Mouse (Mus musculus): ENCODE measurements around the gene Mchr1. TPM values are rescaled to one million over a fixed set of nuclear protein-coding genes. Genes with fewer than 3 reads are reported as not detected.

Gene Mchr1
- polyA plus RNA-seq (2015; fragmentation: Illumina TruSeq; extraction: RNeasy Lipid Tissue Mini Kit (QIAGEN cat#74804); ENCODE audit: low read depth, low replicate concordance): 18.1 TPM

DNA sequence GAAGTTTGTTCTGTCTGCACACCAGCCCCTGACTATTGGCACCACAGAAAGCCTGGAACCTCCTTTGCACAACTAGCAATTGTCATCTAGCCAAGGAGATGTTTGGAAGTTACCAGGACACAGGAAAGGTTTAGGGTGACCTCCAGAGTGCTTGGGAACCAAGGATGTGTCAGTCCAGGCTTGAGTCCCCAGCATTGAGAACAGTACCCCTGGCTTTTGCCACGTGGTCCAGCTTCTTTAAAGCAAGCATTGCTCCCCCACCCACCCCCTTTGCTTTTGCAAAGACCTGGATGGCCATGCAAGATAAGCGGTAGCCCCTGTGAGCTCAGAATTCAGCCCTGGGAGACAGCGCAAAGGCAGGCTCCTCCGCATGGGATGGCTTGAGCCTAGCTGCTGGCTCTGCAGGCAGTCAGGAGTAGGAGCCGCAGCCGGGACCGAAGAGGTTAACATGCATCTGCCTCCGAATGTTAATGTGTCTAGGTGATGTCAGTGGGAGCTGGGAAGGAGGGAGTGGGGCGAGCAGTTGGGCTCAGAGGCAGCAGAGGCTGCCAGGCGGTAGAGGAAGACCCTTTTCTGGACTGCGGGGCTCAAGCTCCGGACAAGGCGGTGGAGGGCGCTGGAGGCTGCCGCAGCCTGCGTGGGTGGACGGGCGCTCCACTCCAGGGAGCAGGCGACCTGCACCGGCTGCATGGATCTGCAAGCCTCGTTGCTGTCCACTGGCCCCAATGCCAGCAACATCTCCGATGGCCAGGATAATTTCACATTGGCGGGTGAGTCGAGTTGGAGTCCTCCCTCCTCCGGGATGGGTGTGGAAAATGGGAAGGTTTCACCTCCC, at the start of gene Mchr1:
TSS of gene Mchr1 (plus strand) at position 414 of the 835 bp plus-strand sequence.

DNA sequence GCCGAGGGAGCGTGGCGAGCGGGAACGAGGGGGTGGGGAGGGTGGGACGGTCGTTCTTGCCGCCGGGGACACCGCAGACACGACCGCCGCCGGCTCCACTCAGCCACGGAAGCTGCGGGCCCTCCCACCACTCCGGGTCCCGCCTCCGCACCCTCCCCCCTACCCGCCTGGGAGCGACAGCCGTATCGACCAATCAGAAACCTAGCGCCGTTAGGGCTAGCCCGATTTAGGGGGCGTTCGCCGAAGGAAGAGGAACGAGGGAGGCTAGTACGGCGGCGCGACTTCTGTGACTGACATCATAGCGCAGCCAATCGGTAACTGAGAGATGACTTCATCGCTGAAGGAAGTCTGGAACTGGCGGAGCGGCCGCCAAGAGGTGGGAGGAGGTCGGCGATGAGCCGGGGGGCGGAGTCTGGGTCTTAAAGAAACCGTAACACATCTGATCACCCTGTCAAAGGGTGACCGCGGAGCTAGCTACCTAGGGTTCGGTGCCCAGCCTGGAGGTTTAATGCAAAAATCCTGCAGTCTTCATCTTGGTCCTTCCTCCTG, 44.6 kb upstream of the Mchr1 start, which contains the start of gene Mrtfa:
TSS of gene Mrtfa (minus strand) at position 128 of the 549 bp plus-strand sequence.

Other genes starting within 250 kb of the Mchr1 start
- 25.1 TPM for gene Mrtfa, start 44.7 kb upstream of the Mchr1 start, polyA plus RNA-seq (2015; fragmentation: Illumina TruSeq; extraction: RNeasy Lipid Tissue Mini Kit (QIAGEN cat#74804); ENCODE audit: low read depth, low replicate concordance)
- 63.1 TPM for gene Slc25a17, start 125.3 kb downstream of the Mchr1 start, polyA plus RNA-seq (2015; fragmentation: Illumina TruSeq; extraction: RNeasy Lipid Tissue Mini Kit (QIAGEN cat#74804); ENCODE audit: low read depth, low replicate concordance)
- gene St13, start 164.6 kb downstream of the Mchr1 start, polyA plus RNA-seq (2015; fragmentation: Illumina TruSeq; extraction: RNeasy Lipid Tissue Mini Kit (QIAGEN cat#74804); ENCODE audit: low read depth, low replicate concordance): 145 TPM
- gene Xpnpep3, start 164.6 kb downstream of the Mchr1 start, polyA plus RNA-seq (2015; fragmentation: Illumina TruSeq; extraction: RNeasy Lipid Tissue Mini Kit (QIAGEN cat#74804); ENCODE audit: low read depth, low replicate concordance): 8.4 TPM
- gene Dnajb7, start 172.8 kb downstream of the Mchr1 start, polyA plus RNA-seq (2015; fragmentation: Illumina TruSeq; extraction: RNeasy Lipid Tissue Mini Kit (QIAGEN cat#74804); ENCODE audit: low read depth, low replicate concordance): not detected
- 167 TPM for gene Rbx1, start 230.8 kb downstream of the Mchr1 start, polyA plus RNA-seq (2015; fragmentation: Illumina TruSeq; extraction: RNeasy Lipid Tissue Mini Kit (QIAGEN cat#74804); ENCODE audit: low read depth, low replicate concordance)